Mouse (Mus musculus) olfactory bulb, adult 2 months (tissue): ENCODE measurements at regions not wholly inside any gene's neighbourhood (a gene's known extent, or its start where the extent isn't known, plus 50 kb on each side); places are given as distances from the start of the nearest gene placed in this dataset.

Experiments used
- CTCF ChIP-seq: fragments of 200-500 bp; IDR thresholded peaks from 2 replicates; pipeline ENCODE4 v1.5.1; 2012; ENCODE audit warnings: low read depth, mild to moderate bottlenecking, low read length, moderate library complexity; ENCODE audit not compliant: insufficient read depth
- POLR2A ChIP-seq: fragments of 200-500 bp; IDR thresholded peaks from 2 replicates; pipeline ENCODE4 v1.6.1; 2012; ENCODE audit warnings: mild to moderate bottlenecking, low read depth, low read length, moderate library complexity; ENCODE audit not compliant: insufficient read depth

DNA sequence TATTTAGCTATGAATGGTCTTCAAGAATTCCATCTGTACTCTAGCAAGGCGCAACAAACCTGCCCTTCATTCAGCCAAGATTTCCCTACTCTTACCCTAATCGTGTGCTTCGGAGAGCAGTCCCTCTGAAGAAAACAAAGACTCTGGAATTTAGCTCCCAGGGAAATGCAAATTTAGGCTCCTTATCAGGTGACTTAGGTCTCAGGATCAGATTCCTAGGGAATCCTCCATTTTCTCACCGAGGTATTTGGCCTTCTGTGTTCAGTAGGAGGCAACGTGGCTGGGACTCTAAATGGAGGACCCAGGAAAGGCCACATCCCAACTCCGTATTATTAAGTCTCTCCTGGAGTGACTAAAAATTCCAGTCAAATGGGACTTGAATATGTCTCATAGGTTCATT lies 204.2 kb upstream of the Olfr1324 start:
- TF ChIP-seq CTCF (no peak), POLR2A (no peak)
